Mouse (Mus musculus) embryonic facial prominence, embryonic 11.5 days (tissue): ENCODE results near the gene Adi1. TPM values are rescaled to one million over a fixed set of nuclear protein-coding genes. Genes with fewer than 3 reads are reported as not detected.

Source experiments
- microRNA-seq: library from miRNA; unstranded; fragments of <30 nt; microRNA quantifications from one replicate; pipeline ENCODE4, GENCODE M21; 2016; ENCODE audit warnings: borderline number of aligned reads
- polyA plus RNA-seq: library from polyadenylated mRNA; unstranded; fragments of >200 nt; fragmentation: Nextera tagmentation; extraction: Ambion mirVana; gene quantifications from 2 replicates; pipeline ENCODE4 v1.2.1, GENCODE M21; 2014

Adi1 gene
- polyA plus RNA-seq, 1 experiment from 2014 or later: 71.9 TPM

Small RNA genes lying within 50 kb of the gene (microRNA-seq; reads per million reads assigned to microRNA genes)
- gene Mir6937: not detected

Other genes starting within 250 kb of the Adi1 start
- gene Dcdc2c, start 122.8 kb upstream of the Adi1 start, polyA plus RNA-seq: not detected in 2 replicates
- not detected in 2 replicates for gene Allc, start 92.7 kb upstream of the Adi1 start, polyA plus RNA-seq
- 0.39 TPM in 1 of 2 replicates, not detected in the other for gene Colec11, start 51.9 kb upstream of the Adi1 start, polyA plus RNA-seq
- 914 and 941 TPM in 2 replicates for gene Rps7, start 39.3 kb upstream of the Adi1 start, polyA plus RNA-seq
- 28.0 and 28.5 TPM in 2 replicates for gene Rnaseh1, start 25.6 kb upstream of the Adi1 start, polyA plus RNA-seq
- 38.4 and 40.5 TPM in 2 replicates for gene Trappc12, start 75.2 kb downstream of the Adi1 start, polyA plus RNA-seq
- gene Eipr1, start 76.6 kb downstream of the Adi1 start, polyA plus RNA-seq: 33.9 and 38.5 TPM in 2 replicates